Mouse (Mus musculus): Measurements from ENCODE around the gene Smad9. TPM values are rescaled to one million over a fixed set of nuclear protein-coding genes. Genes with fewer than 3 reads are reported as not detected.
"Not testable (repeated sequence)": the region's sequence is repeated elsewhere in the genome, so short reads cannot be mapped to it uniquely, and the experiment has no call there.

Gene Smad9
- polyA plus RNA-seq, 2 experiments = 1.2 to 3.6 TPM

DNA sequence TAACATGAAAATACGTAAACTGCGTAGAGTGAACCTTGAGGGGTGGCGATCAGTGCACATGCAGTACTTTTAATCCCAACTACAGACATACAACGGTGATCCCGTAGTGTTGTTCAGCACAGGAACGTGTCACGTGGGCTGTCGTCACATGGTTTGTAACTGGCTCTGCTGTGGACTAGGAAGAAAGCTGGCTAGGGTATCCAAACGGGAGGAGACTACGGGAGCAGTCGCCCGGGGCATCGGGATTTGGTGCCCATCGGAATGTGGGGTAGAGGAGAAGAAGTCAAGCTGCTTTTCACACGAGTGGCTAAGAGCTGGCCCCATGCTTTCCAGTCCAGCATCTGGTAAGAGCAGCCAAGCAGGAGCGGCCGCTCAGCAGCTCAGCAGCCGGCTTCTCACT, 9.0 kb downstream of the Smad9 start:
- Histone ChIP-seq H3K9ac (ENCODE audit: low read depth, low read length, severe bottlenecking) (no peak overlapping the region), H3K27ac (replicated peaks; ENCODE audit: low read depth, low read length) (no peak overlapping the region), H3K4me3 (replicated peaks; ENCODE audit: low read length) (peak overlapping the region; percentile 15; the same call in 1 of the 2 replicates), H3K4me2 (replicated peaks; ENCODE audit: low read depth, low read length, severe bottlenecking) (peak overlapping the region; percentile 16), H3K4me1 (ENCODE audit: control insufficient read depth, insufficient read depth, low read length) (no peaks in the 10 kb centered on the region), H3K9me3 (ENCODE audit: control insufficient read depth, low read length) (no peaks in the 10 kb centered on the region), H3K27me3 (ENCODE audit: control insufficient read depth, insufficient read depth, low read length) (no peaks in the 10 kb centered on the region), H3K36me3 (ENCODE audit: control insufficient read depth, insufficient read depth, low read length) (no peaks in the 10 kb centered on the region)
- no peak for ATAC-seq (ENCODE audit: low FRiP score, low read depth)
- WGBS = 69% methylated on average over 18 of the region's 18 CpGs
- no peak for TF ChIP-seq POLR2A (IDR thresholded peaks at IDR 0.05; ENCODE audit: borderline replicate concordance, extremely low read depth, insufficient read depth, insufficient read length)
- DNase-seq (ENCODE audit: low spot score) = peak; percentile 25

DNA sequence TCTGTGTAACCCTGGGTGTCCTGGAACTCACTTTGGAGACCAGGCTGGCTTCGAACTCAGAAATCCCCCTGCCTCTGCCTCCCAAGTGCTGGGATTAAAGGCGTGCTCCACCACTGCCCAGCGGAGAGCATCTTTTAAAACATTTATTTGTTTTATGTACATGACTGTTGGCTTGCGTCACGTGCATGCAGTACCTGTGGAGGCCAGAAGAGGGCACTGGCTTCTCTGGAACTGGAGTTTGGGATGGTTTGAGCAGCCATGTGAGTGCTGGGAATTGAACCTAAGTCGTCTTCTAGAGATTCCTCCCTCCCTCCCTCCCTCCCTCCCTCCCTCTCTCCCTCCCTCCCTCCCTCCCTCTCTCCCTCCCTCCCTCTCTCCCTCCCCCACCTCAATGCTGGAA, 10.1 kb downstream of the Smad9 start:
- not testable (repeated sequence) for H3K9ac ChIP-seq (ENCODE audit: low read depth, low read length, severe bottlenecking); DNase-seq (ENCODE audit: low spot score); H3K4me2 ChIP-seq (replicated peaks; ENCODE audit: low read depth, low read length, severe bottlenecking); H3K4me1 ChIP-seq (ENCODE audit: control insufficient read depth, insufficient read depth, low read length); H3K27ac ChIP-seq (replicated peaks; ENCODE audit: low read depth, low read length); ATAC-seq (ENCODE audit: low FRiP score, low read depth); H3K9me3 ChIP-seq (ENCODE audit: control insufficient read depth, low read length); H3K4me3 ChIP-seq (replicated peaks; ENCODE audit: low read length); H3K27me3 ChIP-seq (ENCODE audit: control insufficient read depth, insufficient read depth, low read length); H3K36me3 ChIP-seq (ENCODE audit: control insufficient read depth, insufficient read depth, low read length)
- WGBS = 91% methylated on average over 6 of the region's 6 CpGs

DNA sequence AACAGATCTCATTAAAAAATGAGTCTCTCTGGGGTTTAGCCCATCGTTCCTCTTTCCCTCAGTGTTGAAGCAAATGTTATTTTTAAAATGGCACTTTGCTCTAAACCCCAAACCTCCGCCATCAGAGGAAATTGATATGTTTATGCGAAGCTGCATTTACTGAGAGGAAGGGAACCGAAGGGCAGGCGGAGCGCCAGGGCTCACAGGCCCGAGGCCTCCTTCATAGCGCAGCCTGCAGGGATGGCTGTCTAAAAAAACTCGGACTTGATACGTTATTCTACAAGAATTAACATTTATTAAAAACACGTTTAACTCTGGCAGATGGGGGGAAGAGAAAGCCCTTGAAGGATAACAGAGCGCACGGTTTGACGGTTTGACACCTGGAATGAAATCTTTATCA, 10.7 kb downstream of the Smad9 start:
- no peak overlapping the region for H3K4me3 ChIP-seq (replicated peaks; ENCODE audit: low read length)
- no peak overlapping the region for H3K4me2 ChIP-seq (replicated peaks; ENCODE audit: low read depth, low read length, severe bottlenecking)
- H3K27me3 ChIP-seq (ENCODE audit: control insufficient read depth, insufficient read depth, low read length) = no peaks in the 10 kb centered on the region
- DNase-seq (ENCODE audit: low spot score) (no peak), ATAC-seq (ENCODE audit: low FRiP score, low read depth) (no peak)
- no peak overlapping the region for H3K9ac ChIP-seq (ENCODE audit: low read depth, low read length, severe bottlenecking)
- 78% methylated on average over 14 of the region's 14 CpGs for WGBS
- H3K9me3 ChIP-seq (ENCODE audit: control insufficient read depth, low read length) = no peaks in the 10 kb centered on the region
- no peak for TF ChIP-seq POLR2A (IDR thresholded peaks at IDR 0.05; ENCODE audit: borderline replicate concordance, extremely low read depth, insufficient read depth, insufficient read length)
- no peaks in the 10 kb centered on the region for H3K36me3 ChIP-seq (ENCODE audit: control insufficient read depth, insufficient read depth, low read length)
- H3K27ac ChIP-seq (replicated peaks; ENCODE audit: low read depth, low read length) = no peak overlapping the region
- no peaks in the 10 kb centered on the region for H3K4me1 ChIP-seq (ENCODE audit: control insufficient read depth, insufficient read depth, low read length)

DNA sequence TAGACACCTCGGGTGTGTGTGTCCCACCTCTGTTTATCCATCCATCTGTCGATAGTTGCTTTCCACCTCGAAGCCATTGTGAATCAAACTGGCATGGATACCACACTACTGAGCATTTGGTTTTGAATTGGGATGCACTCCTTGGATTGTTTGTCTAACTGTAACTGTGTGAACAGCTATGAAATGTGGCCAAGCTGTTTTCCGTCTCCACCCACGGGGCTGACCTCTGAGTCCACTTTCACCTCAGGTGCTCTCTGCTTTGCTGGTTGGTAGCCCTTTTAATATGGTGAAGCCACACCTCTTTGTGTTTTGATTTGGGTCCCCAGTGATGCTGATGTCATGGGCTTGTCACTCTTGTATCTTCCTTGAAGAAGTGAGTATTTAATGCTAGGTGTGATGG, 11.4 kb downstream of the Smad9 start:
- Histone ChIP-seq H3K9ac (ENCODE audit: low read depth, low read length, severe bottlenecking) (no peak overlapping the region), H3K36me3 (ENCODE audit: control insufficient read depth, insufficient read depth, low read length) (no peaks in the 10 kb centered on the region), H3K4me1 (ENCODE audit: control insufficient read depth, insufficient read depth, low read length) (no peaks in the 10 kb centered on the region), H3K9me3 (ENCODE audit: control insufficient read depth, low read length) (no peaks in the 10 kb centered on the region), H3K4me2 (replicated peaks; ENCODE audit: low read depth, low read length, severe bottlenecking) (no peak overlapping the region), H3K27me3 (ENCODE audit: control insufficient read depth, insufficient read depth, low read length) (no peaks in the 10 kb centered on the region), H3K27ac (replicated peaks; ENCODE audit: low read depth, low read length) (no peak overlapping the region), H3K4me3 (replicated peaks; ENCODE audit: low read length) (no peak overlapping the region)
- no peak for TF ChIP-seq POLR2A (IDR thresholded peaks at IDR 0.05; ENCODE audit: borderline replicate concordance, extremely low read depth, insufficient read depth, insufficient read length)
- 86% methylated on average over 5 of the region's 5 CpGs for WGBS
- DNase-seq (ENCODE audit: low spot score) (no peak), ATAC-seq (ENCODE audit: low FRiP score, low read depth) (no peak)

DNA sequence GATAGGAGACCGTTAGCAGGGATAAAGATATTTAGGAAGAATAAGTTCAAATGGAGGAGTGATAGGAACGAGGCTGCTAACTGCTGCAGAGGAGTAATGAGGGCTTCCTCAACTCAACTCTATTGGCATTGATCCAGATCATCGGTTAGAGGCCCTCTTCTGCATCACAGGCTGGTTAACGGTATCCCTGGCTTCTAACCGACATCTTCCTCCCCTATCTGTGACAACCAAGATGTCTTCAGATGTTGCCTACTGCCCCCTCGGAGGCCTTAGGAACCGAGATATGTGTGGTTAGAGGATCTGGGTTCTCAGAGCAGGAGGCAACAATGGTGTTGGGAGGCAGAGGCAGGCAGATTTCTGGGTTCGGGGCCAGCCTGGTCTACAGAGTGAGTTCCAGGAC, 13.2 kb downstream of the Smad9 start:
- 0 out of 2 replicates have a peak, but pooled peaks cover 2% of the 10 kb centered on the region for H3K9me3 ChIP-seq (ENCODE audit: control insufficient read depth, low read length)
- no peak for TF ChIP-seq POLR2A (IDR thresholded peaks at IDR 0.05; ENCODE audit: borderline replicate concordance, extremely low read depth, insufficient read depth, insufficient read length)
- H3K4me1 ChIP-seq (ENCODE audit: control insufficient read depth, insufficient read depth, low read length) = no peaks in the 10 kb centered on the region
- H3K27me3 ChIP-seq (ENCODE audit: control insufficient read depth, insufficient read depth, low read length) = no peaks in the 10 kb centered on the region
- WGBS = 92% methylated on average over 8 of the region's 8 CpGs
- no peak for ATAC-seq (ENCODE audit: low FRiP score, low read depth)
- H3K4me2 ChIP-seq (replicated peaks; ENCODE audit: low read depth, low read length, severe bottlenecking) = no peak overlapping the region
- H3K36me3 ChIP-seq (ENCODE audit: control insufficient read depth, insufficient read depth, low read length) = no peaks in the 10 kb centered on the region
- H3K9ac ChIP-seq (ENCODE audit: low read depth, low read length, severe bottlenecking) = no peak overlapping the region
- no peak for DNase-seq (ENCODE audit: low spot score)
- no peak overlapping the region for H3K4me3 ChIP-seq (replicated peaks; ENCODE audit: low read length)
- H3K27ac ChIP-seq (replicated peaks; ENCODE audit: low read depth, low read length) = no peak overlapping the region

Data from limb, embryonic 14.5 days (tissue).